Mouse (Mus musculus) layer of hippocampus, postnatal 14 days (tissue): ENCODE measurements around the gene Med12l. TPM values are rescaled to one million over a fixed set of nuclear protein-coding genes. Genes with fewer than 3 reads are reported as not detected.
"Not testable (repeated sequence)": the region's sequence is repeated elsewhere in the genome, so short reads cannot be mapped to it uniquely, and the experiment has no call there.

ENCODE experiments used
- DNase-seq, 2 experiments: peaks; one replicate each; pipeline ENCODE4 v3.0.0; 2021 to 2022; ENCODE audit warnings: low spot score in 2 of 2, mixed read lengths in 1 of 2
- total RNA-seq, 2 experiments: library from RNA; stranded (reverse); gene quantifications; 2 replicates each; pipeline ENCODE4 v1.2.3; 2021

Gene Med12l
- total RNA-seq, 2 experiments from 2014 or later = 37.5 to 37.7 TPM

- no peak for DNase-seq
These were observed 16.6 kb downstream of the Med12l start for GRCm38 (mm10) chr3:59022251-59022650.

- no peak for DNase-seq
These were observed 17.3 kb downstream of the Med12l start for GRCm38 (mm10) chr3:59022971-59023370.

GRCm38 (mm10) chr3:59024531-59025192, 19.0 kb downstream of the Med12l start:
- DNase-seq = no peak

- no peak for DNase-seq
These were observed 19.5 kb downstream of the Med12l start for GRCm38 (mm10) chr3:59025193-59025535.

GRCm38 (mm10) chr3:59028696-59029095, 23.1 kb downstream of the Med12l start:
- no peak for DNase-seq

GRCm38 (mm10) chr3:59030986-59031385, 25.4 kb downstream of the Med12l start:
- no peak for DNase-seq

- DNase-seq = no peak
These were observed 35.9 kb downstream of the Med12l start for GRCm38 (mm10) chr3:59041487-59041886.

- DNase-seq = no peak
These were observed 49.4 kb downstream of the Med12l start for GRCm38 (mm10) chr3:59054834-59055535.

- DNase-seq = peak; percentile 65 to 89
These were observed 53.5 kb downstream of the Med12l start for GRCm38 (mm10) chr3:59059022-59059541.

- no peak for DNase-seq
These were observed 54.5 kb downstream of the Med12l start for GRCm38 (mm10) chr3:59060131-59060530.

GRCm38 (mm10) chr3:59062141-59062540, 56.5 kb downstream of the Med12l start:
- DNase-seq = no peak

GRCm38 (mm10) chr3:59063431-59063830, 57.8 kb downstream of the Med12l start:
- DNase-seq = no peak

GRCm38 (mm10) chr3:59065937-59066336, 60.3 kb downstream of the Med12l start:
- no peak for DNase-seq

GRCm38 (mm10) chr3:59066558-59067294, 61.1 kb downstream of the Med12l start:
- no peak for DNase-seq

- not testable (repeated sequence) for DNase-seq
These were observed 63.4 kb downstream of the Med12l start for GRCm38 (mm10) chr3:59069071-59069470.

GRCm38 (mm10) chr3:59077278-59077677, 71.7 kb downstream of the Med12l start:
- peak in 1 of 2 experiments; percentile 29 for DNase-seq

- DNase-seq = no peak
These were observed 73.0 kb downstream of the Med12l start for GRCm38 (mm10) chr3:59078585-59078984.

GRCm38 (mm10) chr3:59079327-59079726, 73.7 kb downstream of the Med12l start:
- DNase-seq = peak in 1 of 2 experiments; percentile 36

- DNase-seq = no peak
These were observed 74.8 kb downstream of the Med12l start for GRCm38 (mm10) chr3:59080293-59080916.

GRCm38 (mm10) chr3:59080919-59081318, 75.3 kb downstream of the Med12l start:
- no peak for DNase-seq

- DNase-seq = no peak
These were observed 87.1 kb downstream of the Med12l start for GRCm38 (mm10) chr3:59092702-59093101.
